Mouse (Mus musculus): ENCODE measurements at regions not wholly inside any gene's neighbourhood (a gene's known extent, or its start where the extent isn't known, plus 50 kb on each side); places are given as distances from the start of the nearest gene placed in this dataset.

GRCm38 (mm10) chr10:37400991-37401390 lies 262.3 kb upstream of the Marcks start:
- H3K4me3 ChIP-seq: no peak overlapping the region
- no peaks in the 10 kb centered on the region for H3K36me3 ChIP-seq (ENCODE audit: control insufficient read depth, insufficient read depth)
- TF ChIP-seq E2F4 (IDR thresholded peaks at IDR 0.05; ENCODE audit: insufficient read depth) (no peak), POLR2AphosphoS2 (IDR thresholded peaks at IDR 0.05; ENCODE audit: insufficient read length, low read depth) (no peak), POLR2A (IDR thresholded peaks at IDR 0.05; ENCODE audit: insufficient read length, low read depth) (no peak), MYOD1 (IDR thresholded peaks at IDR 0.05; ENCODE audit: control insufficient read depth in 1 of 3, insufficient read length in 2 of 3, low read depth in 2 of 3) (no peak), TCF3 (IDR thresholded peaks at IDR 0.05; ENCODE audit: insufficient read length, low read depth) (no peak), TCF12 (IDR thresholded peaks at IDR 0.05; ENCODE audit: insufficient read depth, poor library complexity, severe bottlenecking) (no peak), REST (IDR thresholded peaks at IDR 0.05; ENCODE audit: insufficient read depth, insufficient read length) (no peak), CEBPB (IDR thresholded peaks at IDR 0.05; ENCODE audit: insufficient read depth, poor library complexity, severe bottlenecking) (no peak), USF1 (IDR thresholded peaks at IDR 0.05; ENCODE audit: low read depth) (no peak), SRF (IDR thresholded peaks at IDR 0.05; ENCODE audit: control insufficient read depth, insufficient read length, low read depth) (no peak), MYOG (IDR thresholded peaks at IDR 0.05; ENCODE audit: control insufficient read depth in 1 of 3, insufficient read depth in 1 of 3, insufficient read length in 2 of 3, low read depth in 2 of 3) (no peak), MAX (IDR thresholded peaks at IDR 0.05; ENCODE audit: low read depth) (no peak)
- no peaks in the 10 kb centered on the region for H3K27me3 ChIP-seq (ENCODE audit: control insufficient read depth, insufficient read depth, insufficient read length)
- no peak overlapping the region for H3ac ChIP-seq (ENCODE audit: control insufficient read depth, insufficient read length)
- no peaks in the 10 kb centered on the region for H3K79me2 ChIP-seq (ENCODE audit: control insufficient read depth, insufficient read depth)
- peak overlapping the region; percentile 75 for H3K4me2 ChIP-seq (ENCODE audit: low read depth)

GRCm38 (mm10) chr10:37400379-37400778 lies 261.7 kb upstream of the Marcks start:
- Histone ChIP-seq H3K4me3 (no peak overlapping the region), H3K27me3 (ENCODE audit: control insufficient read depth, insufficient read depth, insufficient read length) (no peaks in the 10 kb centered on the region), H3ac (ENCODE audit: control insufficient read depth, insufficient read length) (no peak overlapping the region), H3K36me3 (ENCODE audit: control insufficient read depth, insufficient read depth) (no peaks in the 10 kb centered on the region), H3K4me2 (ENCODE audit: low read depth) (peak overlapping the region; percentile 75), H3K79me2 (ENCODE audit: control insufficient read depth, insufficient read depth) (no peaks in the 10 kb centered on the region)
- TF ChIP-seq CEBPB (IDR thresholded peaks at IDR 0.05; ENCODE audit: insufficient read depth, poor library complexity, severe bottlenecking): no peak
- no peak for TF ChIP-seq E2F4 (IDR thresholded peaks at IDR 0.05; ENCODE audit: insufficient read depth)
- TF ChIP-seq MAX (IDR thresholded peaks at IDR 0.05; ENCODE audit: low read depth): no peak
- TF ChIP-seq SRF (IDR thresholded peaks at IDR 0.05; ENCODE audit: control insufficient read depth, insufficient read length, low read depth): no peak
- no peak for TF ChIP-seq POLR2A (IDR thresholded peaks at IDR 0.05; ENCODE audit: insufficient read length, low read depth)
- no peak for TF ChIP-seq POLR2AphosphoS2 (IDR thresholded peaks at IDR 0.05; ENCODE audit: insufficient read length, low read depth)
- no peak for TF ChIP-seq MYOG (IDR thresholded peaks at IDR 0.05; ENCODE audit: control insufficient read depth in 1 of 3, insufficient read depth in 1 of 3, insufficient read length in 2 of 3, low read depth in 2 of 3)
- no peak for TF ChIP-seq REST (IDR thresholded peaks at IDR 0.05; ENCODE audit: insufficient read depth, insufficient read length)
- TF ChIP-seq TCF3 (IDR thresholded peaks at IDR 0.05; ENCODE audit: insufficient read length, low read depth): no peak
- no peak for TF ChIP-seq TCF12 (IDR thresholded peaks at IDR 0.05; ENCODE audit: insufficient read depth, poor library complexity, severe bottlenecking)
- TF ChIP-seq MYOD1 (IDR thresholded peaks at IDR 0.05; ENCODE audit: control insufficient read depth in 1 of 3, insufficient read length in 2 of 3, low read depth in 2 of 3): no peak
- TF ChIP-seq USF1 (IDR thresholded peaks at IDR 0.05; ENCODE audit: low read depth): no peak

- no peak overlapping the region for H3ac ChIP-seq (ENCODE audit: control insufficient read depth, insufficient read length)
- no peak overlapping the region for H3K4me3 ChIP-seq
- H3K36me3 ChIP-seq (ENCODE audit: control insufficient read depth, insufficient read depth): no peaks in the 10 kb centered on the region
- H3K27me3 ChIP-seq (ENCODE audit: control insufficient read depth, insufficient read depth, insufficient read length): no peaks in the 10 kb centered on the region
- H3K79me2 ChIP-seq (ENCODE audit: control insufficient read depth, insufficient read depth): no peaks in the 10 kb centered on the region
- TF ChIP-seq USF1 (IDR thresholded peaks at IDR 0.05; ENCODE audit: low read depth) (no peak), MYOG (IDR thresholded peaks at IDR 0.05; ENCODE audit: control insufficient read depth in 1 of 3, insufficient read depth in 1 of 3, insufficient read length in 2 of 3, low read depth in 2 of 3) (peak in 1 of 3 experiments; percentile 61), TCF12 (IDR thresholded peaks at IDR 0.05; ENCODE audit: insufficient read depth, poor library complexity, severe bottlenecking) (no peak), MYOD1 (IDR thresholded peaks at IDR 0.05; ENCODE audit: control insufficient read depth in 1 of 3, insufficient read length in 2 of 3, low read depth in 2 of 3) (peak in 1 of 3 experiments; percentile 54)
- H3K4me2 ChIP-seq (ENCODE audit: low read depth): peak overlapping the region; percentile 42
These were observed 258.7 kb upstream of the Marcks start for GRCm38 (mm10) chr10:37397271-37397991.

- TF ChIP-seq E2F4 (IDR thresholded peaks at IDR 0.05; ENCODE audit: insufficient read depth) (no peak), POLR2A (IDR thresholded peaks at IDR 0.05; ENCODE audit: insufficient read length, low read depth) (no peak), CEBPB (IDR thresholded peaks at IDR 0.05; ENCODE audit: insufficient read depth, poor library complexity, severe bottlenecking) (no peak), REST (IDR thresholded peaks at IDR 0.05; ENCODE audit: insufficient read depth, insufficient read length) (no peak), USF1 (IDR thresholded peaks at IDR 0.05; ENCODE audit: low read depth) (no peak), MYOG (IDR thresholded peaks at IDR 0.05; ENCODE audit: control insufficient read depth in 1 of 3, insufficient read depth in 1 of 3, insufficient read length in 2 of 3, low read depth in 2 of 3) (no peak), SRF (IDR thresholded peaks at IDR 0.05; ENCODE audit: control insufficient read depth, insufficient read length, low read depth) (no peak), TCF3 (IDR thresholded peaks at IDR 0.05; ENCODE audit: insufficient read length, low read depth) (no peak), MYOD1 (IDR thresholded peaks at IDR 0.05; ENCODE audit: control insufficient read depth in 1 of 3, insufficient read length in 2 of 3, low read depth in 2 of 3) (no peak), TCF12 (IDR thresholded peaks at IDR 0.05; ENCODE audit: insufficient read depth, poor library complexity, severe bottlenecking) (no peak), MAX (IDR thresholded peaks at IDR 0.05; ENCODE audit: low read depth) (no peak)
- H3K27me3 ChIP-seq (ENCODE audit: control insufficient read depth, insufficient read depth, insufficient read length): no peaks in the 10 kb centered on the region
- no peaks in the 10 kb centered on the region for H3K36me3 ChIP-seq (ENCODE audit: control insufficient read depth, insufficient read depth)
- H3K4me2 ChIP-seq (ENCODE audit: low read depth): no peak overlapping the region
- no peak overlapping the region for H3K4me3 ChIP-seq
- no peak overlapping the region for H3ac ChIP-seq (ENCODE audit: control insufficient read depth, insufficient read length)
- H3K79me2 ChIP-seq (ENCODE audit: control insufficient read depth, insufficient read depth): no peaks in the 10 kb centered on the region
These were observed 251.3 kb upstream of the Marcks start for GRCm38 (mm10) chr10:37390011-37390410.

Measured in myocyte (in vitro differentiated cells).